In genomic region chr7:99365069-99365468, GRCm38 (mm10) we compare ENCODE assay signal across 8 mouse cellular contexts. TPM values are rescaled to one million over a fixed set of nuclear protein-coding genes. Genes with fewer than 3 reads are reported as not detected.
A peak's percentile ranks its signal among the peaks of the same experiment; 100 is the strongest.
DNase-seq lines count a peak whose midpoint lies in the region; ATAC-seq and TF ChIP-seq lines count a peak whose summit lies in the region.

No protein-coding gene starts in this region.

- ATAC-seq in lung, postnatal 0 days = 0 out of 2 replicates have a peak, but pooled peaks have one; percentile 7

- H3K4me2 ChIP-seq in lung, postnatal 0 days (replicated peaks; ENCODE audit: low read depth, low read length) = no peak overlapping the region

- no peaks in the 10 kb centered on the region for H3K27me3 ChIP-seq in thymus, adult 2 months (ENCODE audit: control insufficient read depth, insufficient read depth, low read length)
- H3K27me3 ChIP-seq in lung, postnatal 0 days (replicated peaks; ENCODE audit: insufficient read depth, low read length) = no peaks in the 10 kb centered on the region

- H3K9ac ChIP-seq in lung, postnatal 0 days (replicated peaks; ENCODE audit: low read depth) = no peak overlapping the region

- TF ChIP-seq EP300 in lung, postnatal 0 days (IDR thresholded peaks at IDR 0.05) = no peak

- H3K4me1 ChIP-seq in thymus, adult 2 months (replicated peaks; ENCODE audit: control insufficient read depth, insufficient read depth, low read length) = peaks cover 2% of the 10 kb centered on the region; the same call in 1 of the 2 replicates
- peaks cover 5% of the 10 kb centered on the region; the same call in 1 of the 2 replicates for H3K4me1 ChIP-seq in lung, postnatal 0 days (ENCODE audit: insufficient read depth, low read depth, low read length)

- no peak for TF ChIP-seq POLR2A in thymus, adult 2 months (IDR thresholded peaks at IDR 0.05; ENCODE audit: control insufficient read depth, extremely low read depth, insufficient read depth, low read length, poor library complexity)

- H3K4me3 ChIP-seq in thymus, adult 2 months (ENCODE audit: control insufficient read depth, insufficient read depth, low read length) = no peak overlapping the region
- H3K4me3 ChIP-seq in lung, postnatal 0 days (ENCODE audit: low read depth, low read length) = no peak overlapping the region

- DNase-seq in thymus, adult 2 months = peak; percentile 38
- DNase-seq in thymus, adult 18-20 months = no peak
- peak; percentile 53 for DNase-seq in c-Kit-positive CD71-negative TER-119-negative erythroid progenitor cells, embryonic 14.5 days (ENCODE audit: low read depth)
- peak; percentile 81 for DNase-seq in forelimb bud, embryonic 11.5 days (ENCODE audit: low read depth, low spot score)
- DNase-seq in induced T-regulatory cell, adult 2 months (ENCODE audit: low read depth) = peak; percentile 78
- DNase-seq in lung, postnatal 0 days (ENCODE audit: low spot score) = peak; percentile 90
- peak; percentile 57 for DNase-seq in ovary, postnatal 36 days (ENCODE audit: low spot score)
- DNase-seq in spleen, postnatal 14 days (ENCODE audit: low spot score in 2 of 2) = no peak

- no peak for TF ChIP-seq CTCF in thymus, adult 2 months (IDR thresholded peaks at IDR 0.05; ENCODE audit: borderline replicate concordance, control insufficient read depth, extremely low read depth, insufficient read depth, low read length, poor library complexity)
- peak; percentile 99 for TF ChIP-seq CTCF in lung, postnatal 0 days (IDR thresholded peaks at IDR 0.05)

- no peak overlapping the region for H3K27ac ChIP-seq in thymus, adult 2 months (ENCODE audit: control insufficient read depth, insufficient read depth, low read length)
- H3K27ac ChIP-seq in lung, postnatal 0 days (ENCODE audit: low read length) = no peak overlapping the region

- 2% methylated on average over 5 of the region's 5 CpGs for WGBS in thymus, adult 2 months
- WGBS in lung, postnatal 0 days = 2% methylated on average over 5 of the region's 5 CpGs

- H3K36me3 ChIP-seq in thymus, adult 2 months (ENCODE audit: control insufficient read depth, insufficient read depth, low read length) = no peaks in the 10 kb centered on the region
- H3K36me3 ChIP-seq in lung, postnatal 0 days (ENCODE audit: insufficient read depth, low read length) = no peaks in the 10 kb centered on the region

- H3K9me3 ChIP-seq in lung, postnatal 0 days (ENCODE audit: low read length) = no peaks in the 10 kb centered on the region

RNA-seq across cellular contexts. Expression of gene Serpinh1, which starts 12.0 kb away (rescaled TPM):
- polyA plus RNA-seq in thymus, adult 2 months (2012; rRNA removed) = 53.3 and 66.1 TPM in 2 replicates
- polyA plus RNA-seq in lung, postnatal 0 days (2015; fragmentation: Nextera tagmentation; extraction: Ambion mirVana) = 579 and 666 TPM in 2 replicates

RNA-seq across cellular contexts. Expression of gene Gdpd5, which starts 16.1 kb away (rescaled TPM):
- polyA plus RNA-seq in thymus, adult 2 months (2012; rRNA removed) = 13.9 and 18.5 TPM in 2 replicates
- 18.7 and 18.8 TPM in 2 replicates for polyA plus RNA-seq in lung, postnatal 0 days (2015; fragmentation: Nextera tagmentation; extraction: Ambion mirVana)

Comparison
In these comparisons a context has a peak if more than half of its experiments do, and no peak if none do; other contexts are left out.
1. DNase-seq: peak in thymus, adult 2 months (single experiment), c-Kit-positive CD71-negative TER-119-negative erythroid progenitor cells, embryonic 14.5 days (single experiment), forelimb bud, embryonic 11.5 days (single experiment), induced T-regulatory cell, adult 2 months (single experiment), lung, postnatal 0 days (single experiment) and ovary, postnatal 36 days (single experiment); none in thymus, adult 18-20 months (0 of 2) and spleen, postnatal 14 days (0 of 2).